Mouse (Mus musculus): ENCODE measurements around the gene Eif4b. TPM values are rescaled to one million over a fixed set of nuclear protein-coding genes. Genes with fewer than 3 reads are reported as not detected.
"Not testable (repeated sequence)": the region's sequence is repeated elsewhere in the genome, so short reads cannot be mapped to it uniquely, and the experiment has no call there.

The Eif4b gene
- total RNA-seq, 2 experiments from 2014 or later, result 142 to 145 TPM

DNA sequence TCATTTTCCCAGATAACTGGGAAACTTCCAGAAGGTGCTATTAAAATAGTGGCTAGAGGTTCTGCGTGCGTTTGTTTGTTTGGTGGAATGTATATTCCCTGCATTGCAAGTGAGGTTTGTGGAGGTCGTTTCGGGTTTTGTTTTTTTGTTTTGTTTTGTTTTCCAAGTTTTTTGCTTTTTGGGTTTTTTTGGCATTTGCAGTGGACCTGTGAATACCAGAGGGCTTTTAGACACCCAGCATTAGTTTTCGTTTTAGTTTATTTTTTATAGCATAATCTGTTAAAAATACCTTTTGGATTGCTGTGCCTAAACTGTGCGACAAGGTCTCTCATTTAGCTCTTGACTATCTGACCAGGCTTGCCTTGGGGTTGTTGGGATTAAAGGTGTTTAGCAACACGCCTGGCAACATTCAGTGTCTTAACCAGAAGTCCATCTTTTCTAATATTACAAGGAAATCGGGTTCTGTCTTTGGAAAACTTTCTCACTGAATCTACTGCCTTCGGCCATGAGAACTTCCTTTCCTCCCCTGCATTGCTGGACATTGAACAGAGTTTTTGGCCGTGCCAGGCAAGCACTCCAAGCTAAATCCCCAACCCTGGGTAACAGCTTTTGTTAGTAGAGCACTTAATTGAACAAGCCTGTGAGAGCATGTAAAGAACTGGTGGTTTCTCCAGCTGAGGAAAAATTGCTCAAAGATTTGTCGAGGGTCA, 1.5 kb downstream of the Eif4b start:
- no peak for DNase-seq

DNA sequence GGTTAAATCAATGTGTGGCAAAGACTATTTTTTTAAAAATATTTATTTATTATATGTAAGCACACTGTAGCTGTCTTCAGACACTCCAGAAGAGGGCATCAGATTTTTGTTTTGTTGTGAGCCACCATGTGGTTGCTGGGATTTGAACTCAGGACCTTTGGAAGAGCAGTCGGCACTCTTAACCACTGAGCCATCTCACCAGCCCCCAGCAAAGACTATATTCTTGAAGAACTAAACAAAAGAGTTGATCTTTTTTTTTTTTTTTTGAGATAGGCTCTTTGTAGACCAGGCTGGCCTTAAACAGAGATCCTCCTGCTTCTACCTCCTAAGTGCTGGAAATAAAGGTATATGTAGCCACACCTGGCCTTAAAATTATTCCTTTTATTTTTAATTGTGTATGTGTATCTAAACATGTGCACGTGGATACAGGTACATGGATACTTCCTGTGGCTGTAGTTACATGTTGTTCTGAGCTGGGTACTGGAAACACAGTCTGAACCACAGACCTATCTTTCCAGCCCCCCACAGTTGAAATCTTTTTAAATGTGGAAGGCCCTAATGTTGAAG, 3.6 kb downstream of the Eif4b start:
- no peak for DNase-seq

DNA sequence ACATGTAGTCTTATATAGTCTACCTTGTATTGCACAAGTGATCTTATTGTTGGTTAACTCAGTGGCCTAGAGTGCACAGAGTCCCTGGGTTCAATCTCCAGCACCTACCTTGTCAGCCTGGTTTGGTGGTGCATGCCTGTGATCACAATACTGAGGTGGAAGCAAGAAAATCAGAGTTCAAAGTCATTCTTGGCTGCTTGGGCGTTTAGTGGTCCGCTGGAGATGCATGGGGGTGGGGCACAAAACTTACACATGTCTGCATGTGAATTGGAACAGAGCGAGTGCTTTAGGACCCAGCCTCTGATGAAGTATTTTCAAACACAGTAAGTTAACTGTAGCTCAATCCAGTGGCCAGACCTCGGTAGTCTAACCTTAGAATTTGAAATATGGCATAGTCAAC, 5.6 kb downstream of the Eif4b start:
- no peak for DNase-seq

DNA sequence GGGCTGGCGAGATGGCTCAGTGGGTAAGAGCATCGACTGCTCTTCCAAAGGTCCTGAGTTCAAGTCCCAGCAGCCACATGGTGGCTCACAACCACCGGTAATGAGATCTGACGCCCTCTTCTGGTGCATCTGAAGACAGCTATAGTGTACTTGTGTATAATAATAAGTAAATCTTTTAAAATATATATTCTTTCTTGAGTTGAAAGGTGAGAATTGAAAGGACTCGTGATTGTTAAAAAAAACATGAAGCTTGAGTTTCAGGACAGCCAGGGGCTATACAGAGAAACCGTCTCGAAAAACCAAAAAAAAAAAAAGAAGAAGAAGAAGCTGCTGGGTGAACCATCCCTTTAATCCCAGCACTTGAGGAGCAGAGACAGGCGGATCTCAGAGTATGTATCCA, 6.4 kb downstream of the Eif4b start:
- not testable (repeated sequence) for DNase-seq

DNA sequence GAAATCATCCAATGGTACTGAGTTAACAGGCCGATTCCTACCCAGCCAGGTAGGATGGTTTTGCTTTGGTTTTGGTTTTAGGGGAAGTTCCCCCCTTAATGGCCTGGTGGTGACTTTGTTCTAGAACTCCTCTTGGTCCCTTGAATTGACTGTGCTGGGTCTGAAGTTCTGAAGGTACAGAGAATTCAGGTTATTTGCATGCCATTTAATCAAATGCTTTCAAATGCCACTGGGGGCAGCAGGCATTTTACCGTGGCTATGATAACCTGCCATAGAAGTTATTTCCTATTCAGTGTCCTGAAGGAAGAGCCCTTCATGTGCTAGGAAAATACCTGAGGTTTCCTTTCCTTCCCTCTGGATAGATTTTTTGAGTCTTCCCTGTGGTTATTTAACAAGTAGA, 6.9 kb downstream of the Eif4b start:
- no peak for DNase-seq

DNA sequence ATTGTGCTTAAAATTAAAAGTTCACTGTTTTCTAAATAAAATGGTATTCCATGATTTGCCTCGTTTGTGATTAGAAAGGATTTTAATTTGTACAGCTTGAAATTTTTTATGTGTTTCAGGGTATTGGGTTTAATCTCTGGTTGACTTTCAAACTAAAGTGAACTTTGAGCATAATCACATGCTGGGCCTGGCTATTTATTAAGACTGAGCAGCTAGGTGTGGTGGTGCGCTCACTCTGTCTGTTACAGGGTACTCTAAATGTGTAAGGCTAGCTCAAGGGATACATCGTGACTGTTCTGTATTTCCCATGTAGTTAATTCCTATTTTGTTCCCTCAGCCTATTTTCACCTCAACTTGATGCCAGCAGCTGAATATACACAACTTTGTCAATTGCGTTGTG, 8.6 kb downstream of the Eif4b start:
- DNase-seq, result no peak

DNA sequence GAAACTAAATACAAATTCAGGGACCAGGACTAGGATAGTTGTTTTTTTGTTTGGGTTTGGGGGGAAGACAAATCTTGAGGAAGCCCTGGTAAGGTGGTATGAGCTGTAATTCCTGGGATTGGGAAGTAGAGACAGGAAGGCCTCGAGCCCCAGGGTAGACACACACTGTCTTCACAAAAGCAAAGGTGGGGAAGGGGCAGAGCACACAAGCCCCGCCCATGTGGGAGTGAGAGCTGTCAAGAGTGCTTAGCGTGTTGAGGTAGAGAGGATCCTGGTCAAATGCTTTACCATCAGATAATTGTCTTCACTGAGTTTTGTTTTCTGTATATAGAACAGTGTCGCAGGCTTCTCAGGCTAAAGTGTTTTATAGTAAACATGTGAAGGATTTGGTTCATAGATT, 9.5 kb downstream of the Eif4b start:
- no peak for DNase-seq

DNA sequence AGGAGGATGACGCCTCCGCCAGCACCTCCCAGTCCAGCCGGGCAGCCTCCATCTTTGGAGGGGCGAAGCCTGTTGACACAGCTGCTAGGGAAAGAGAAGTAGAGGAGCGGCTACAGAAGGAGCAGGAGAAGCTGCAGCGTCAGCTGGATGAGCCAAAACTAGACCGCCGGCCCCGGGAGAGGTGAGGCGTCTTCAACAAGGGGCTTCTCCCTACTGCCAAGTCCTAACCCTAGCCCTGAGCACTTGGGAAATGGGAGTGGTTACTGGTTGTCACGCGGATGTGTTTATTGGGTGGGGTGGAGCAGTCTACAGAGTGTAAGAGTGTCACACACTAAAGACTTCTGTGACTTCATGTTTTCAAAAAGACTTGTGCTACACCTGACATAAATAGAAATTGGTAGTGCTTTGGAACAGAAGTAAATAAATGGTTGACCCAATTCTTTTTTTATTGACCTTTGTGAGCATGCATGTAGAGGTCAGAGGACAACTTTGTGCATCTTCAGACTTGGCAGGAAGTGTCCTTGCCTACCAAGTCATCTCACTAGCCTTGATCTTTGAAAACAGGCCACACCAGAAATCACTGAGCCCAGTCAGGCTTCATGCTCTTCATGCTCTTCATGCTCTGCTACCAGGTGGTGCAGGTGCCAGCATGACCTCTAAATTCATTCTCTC, 16.5 kb downstream of the Eif4b start:
- DNase-seq, result peak; percentile 12

DNA sequence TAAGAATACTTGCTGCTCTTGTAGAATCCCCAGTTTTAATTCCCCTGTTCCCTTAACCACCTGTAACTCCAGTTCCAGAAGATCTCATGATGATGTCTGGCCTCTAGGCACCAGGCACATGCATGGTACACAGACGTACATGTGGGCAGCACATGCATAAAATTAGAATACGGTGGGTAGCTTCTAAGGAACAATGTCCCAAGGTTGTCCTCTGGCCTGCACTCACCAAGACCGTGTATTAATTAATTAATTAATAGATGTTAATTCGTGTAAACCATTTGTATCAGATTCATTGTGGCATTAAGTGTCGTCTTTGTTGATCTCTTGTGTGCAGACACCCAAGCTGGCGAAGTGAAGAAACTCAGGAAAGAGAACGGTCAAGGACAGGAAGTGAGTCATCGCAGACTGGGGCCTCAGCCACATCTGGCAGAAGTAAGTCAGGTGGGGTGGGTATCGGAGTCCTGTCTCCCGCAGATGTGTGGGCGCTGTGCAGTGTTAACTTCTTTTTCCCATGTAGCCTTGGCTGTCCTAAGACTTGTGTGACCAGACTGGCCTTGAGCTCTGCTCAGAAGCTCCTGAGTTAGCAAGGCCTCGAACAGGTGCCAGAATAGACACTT, 17.6 kb downstream of the Eif4b start:
- no peak for DNase-seq

DNA sequence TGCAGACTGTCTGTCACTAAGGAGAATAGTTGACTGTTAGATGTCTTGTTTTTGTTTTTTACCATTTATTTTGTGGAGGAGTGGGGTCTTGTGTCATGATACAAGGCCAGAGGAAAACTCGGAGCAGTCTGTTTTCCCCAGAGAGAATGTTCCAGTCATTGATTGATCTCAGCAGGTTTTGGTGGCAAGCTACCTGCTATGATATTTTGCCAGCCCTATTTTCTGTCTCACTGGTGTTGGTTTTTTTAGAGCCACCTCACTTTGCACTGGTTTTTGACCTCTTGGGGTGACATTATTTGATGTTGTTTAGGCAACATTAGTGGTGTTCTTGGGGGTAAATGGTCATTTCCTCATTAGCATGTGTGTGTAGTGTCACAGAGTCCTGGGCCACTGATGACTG, 18.1 kb downstream of the Eif4b start:
- DNase-seq, result no peak

DNA sequence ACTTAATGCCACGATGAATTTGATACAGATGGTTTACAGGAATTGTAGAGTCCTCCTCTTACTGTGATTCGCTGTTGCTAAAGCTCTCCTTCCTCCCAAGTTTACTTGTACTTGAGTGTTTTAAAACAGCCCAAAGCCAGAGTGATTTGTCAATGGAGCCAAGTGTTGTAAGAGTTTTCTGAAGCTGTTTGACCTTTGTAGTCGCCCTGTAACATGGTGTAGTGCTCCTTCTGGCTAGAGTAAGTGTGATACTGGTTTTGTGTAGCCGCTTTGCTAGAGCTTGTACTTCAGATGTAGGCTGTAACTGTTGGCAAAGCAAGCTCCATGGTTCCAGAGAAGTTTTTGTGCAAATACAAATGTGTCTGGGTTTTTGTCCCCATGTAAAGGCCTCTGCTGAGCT, 18.6 kb downstream of the Eif4b start:
- DNase-seq, result no peak

DNA sequence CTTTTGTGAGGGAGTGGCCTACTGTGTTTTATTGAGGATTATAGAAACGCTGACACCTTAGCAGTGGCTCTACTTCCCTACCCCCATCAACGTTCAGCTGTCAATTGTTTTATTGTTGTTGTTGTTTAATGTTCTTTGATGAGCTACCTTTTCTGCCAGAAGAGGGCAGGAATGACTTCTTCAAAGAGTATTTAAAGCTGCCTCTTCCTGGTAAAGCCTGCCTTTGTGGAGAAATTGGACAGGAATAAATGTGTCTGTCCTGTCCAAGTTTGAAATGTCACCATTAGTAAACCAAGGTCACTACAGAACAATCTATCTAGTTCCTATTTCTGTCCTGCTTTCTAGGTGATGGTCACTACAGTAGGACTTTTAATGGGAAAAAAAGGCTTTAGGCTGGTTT, 20.6 kb downstream of the Eif4b start:
- DNase-seq, result no peak

DNA sequence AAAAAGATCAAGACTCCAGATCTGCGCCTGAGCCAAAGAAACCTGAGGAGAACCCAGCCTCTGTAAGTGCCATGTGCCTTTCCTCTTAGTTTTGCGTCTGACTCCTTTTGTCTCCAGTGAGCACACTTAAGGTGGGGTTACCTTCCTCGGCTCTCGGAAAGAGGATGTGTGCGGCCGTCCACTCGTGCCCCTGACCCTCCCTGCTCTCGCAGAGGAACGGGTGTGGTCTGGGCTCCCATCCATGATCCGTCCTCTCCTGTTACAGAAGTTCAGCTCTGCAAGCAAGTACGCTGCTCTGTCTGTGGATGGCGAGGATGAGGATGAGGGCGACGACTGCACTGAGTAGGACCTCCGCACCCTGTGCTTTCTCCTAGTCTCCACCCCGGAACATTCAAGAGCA, 21.4 kb downstream of the Eif4b start:
- DNase-seq, result peak; percentile 14

DNA sequence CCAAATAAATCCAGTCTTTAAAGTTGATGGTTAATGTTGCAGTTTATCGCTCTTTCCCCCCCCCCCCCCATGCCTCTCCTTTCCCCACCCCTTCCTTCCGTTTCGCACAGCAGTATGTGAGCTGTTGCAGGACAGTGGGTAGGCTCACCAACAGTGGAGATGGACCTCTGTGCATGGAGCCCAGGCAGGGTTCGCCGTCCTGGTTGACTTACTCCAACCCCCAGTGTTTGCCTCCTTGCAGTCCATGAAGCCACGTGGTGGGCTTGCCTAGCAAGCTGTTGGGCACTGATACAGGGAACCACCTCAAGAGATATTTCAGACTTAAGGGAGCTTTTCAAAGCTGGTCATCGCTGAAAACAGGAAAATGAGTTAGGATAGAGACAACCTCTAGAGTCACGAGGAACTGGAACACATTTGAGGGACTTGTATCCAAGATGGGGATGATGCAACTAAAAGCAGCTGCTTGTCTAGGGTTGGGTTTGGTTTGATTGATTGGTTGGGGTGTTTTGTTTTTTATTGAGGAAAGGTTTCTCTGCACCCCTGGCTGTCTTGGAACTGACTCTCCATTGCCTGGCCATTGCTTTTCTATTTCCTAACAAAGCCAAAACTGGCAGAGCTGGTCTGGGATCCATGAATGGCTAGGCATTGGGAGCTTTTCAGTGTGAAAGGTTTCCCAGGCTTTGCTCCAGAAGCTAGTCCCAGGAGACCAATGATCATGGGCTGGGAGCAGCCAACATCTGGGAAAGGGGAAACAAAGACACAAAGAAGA, 23.8 kb downstream of the Eif4b start:
- DNase-seq, result peak; percentile 52

DNA sequence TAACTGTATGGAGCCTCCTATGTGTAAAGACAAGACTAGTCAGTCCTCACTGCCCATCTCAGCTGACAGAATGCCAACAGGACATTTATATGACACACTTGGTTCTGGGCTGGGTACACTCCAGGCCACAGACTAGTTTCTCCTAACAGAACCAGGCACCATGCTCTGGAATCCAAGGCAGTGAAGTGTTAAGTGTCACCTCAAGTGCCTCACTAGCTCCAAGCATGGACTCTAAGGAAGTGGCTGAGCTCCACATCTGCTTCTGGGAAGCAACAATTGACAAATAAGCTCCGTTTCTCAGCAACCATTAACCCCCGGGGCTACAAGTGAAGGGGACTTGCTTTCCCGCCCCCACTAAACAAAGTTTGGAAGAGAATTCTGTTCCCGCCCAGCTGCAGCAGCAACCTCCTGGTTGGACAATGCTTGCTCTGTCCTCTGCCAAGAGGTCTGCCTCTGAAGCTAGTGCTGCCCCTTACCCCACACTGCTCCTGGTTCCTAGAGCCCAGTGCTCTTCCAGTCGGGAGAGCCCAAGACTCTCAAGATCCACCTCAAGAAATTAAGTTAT, 24.5 kb downstream of the Eif4b start:
- peak; percentile 59 for DNase-seq

DNA sequence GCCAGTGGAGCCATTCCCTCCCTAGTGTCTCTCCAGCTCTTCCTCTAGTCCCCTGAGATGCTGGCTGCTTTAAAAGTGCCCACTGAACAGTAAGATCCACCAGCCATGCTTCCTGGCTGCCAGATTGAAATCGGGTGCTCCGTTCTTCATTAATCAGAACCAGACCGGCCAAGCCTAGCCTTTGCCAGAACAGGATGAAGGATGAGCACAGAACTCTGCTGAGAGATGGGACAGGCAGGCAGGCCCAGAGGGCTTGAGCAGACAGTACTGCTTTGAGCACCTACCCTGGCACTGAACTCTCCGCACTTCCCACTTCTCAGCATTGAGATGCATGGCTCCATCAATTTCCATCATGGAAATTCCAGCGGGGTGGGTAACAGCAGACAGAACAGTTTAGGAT, 25.7 kb downstream of the Eif4b start:
- peak; percentile 17 for DNase-seq

DNA sequence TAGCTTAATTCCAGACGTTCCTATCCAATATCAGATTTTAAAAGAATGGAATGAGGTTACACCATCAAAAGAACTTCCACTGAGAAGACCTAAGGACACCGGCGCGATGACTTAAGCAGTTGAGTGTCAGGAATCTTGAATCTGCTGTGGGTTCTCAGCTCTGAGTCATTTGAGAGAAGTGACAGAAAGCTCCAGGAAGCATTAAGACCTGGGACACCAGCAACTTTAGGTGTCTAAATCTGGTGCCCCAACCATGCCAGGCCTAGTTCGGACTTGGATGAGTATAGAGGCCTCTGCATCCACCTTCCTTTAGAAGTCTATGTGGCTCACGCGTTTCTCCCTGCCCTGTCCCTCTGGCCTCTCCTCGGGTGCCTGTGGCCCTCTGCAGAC, 26.2 kb downstream of the Eif4b start:
- no peak for DNase-seq

DNA sequence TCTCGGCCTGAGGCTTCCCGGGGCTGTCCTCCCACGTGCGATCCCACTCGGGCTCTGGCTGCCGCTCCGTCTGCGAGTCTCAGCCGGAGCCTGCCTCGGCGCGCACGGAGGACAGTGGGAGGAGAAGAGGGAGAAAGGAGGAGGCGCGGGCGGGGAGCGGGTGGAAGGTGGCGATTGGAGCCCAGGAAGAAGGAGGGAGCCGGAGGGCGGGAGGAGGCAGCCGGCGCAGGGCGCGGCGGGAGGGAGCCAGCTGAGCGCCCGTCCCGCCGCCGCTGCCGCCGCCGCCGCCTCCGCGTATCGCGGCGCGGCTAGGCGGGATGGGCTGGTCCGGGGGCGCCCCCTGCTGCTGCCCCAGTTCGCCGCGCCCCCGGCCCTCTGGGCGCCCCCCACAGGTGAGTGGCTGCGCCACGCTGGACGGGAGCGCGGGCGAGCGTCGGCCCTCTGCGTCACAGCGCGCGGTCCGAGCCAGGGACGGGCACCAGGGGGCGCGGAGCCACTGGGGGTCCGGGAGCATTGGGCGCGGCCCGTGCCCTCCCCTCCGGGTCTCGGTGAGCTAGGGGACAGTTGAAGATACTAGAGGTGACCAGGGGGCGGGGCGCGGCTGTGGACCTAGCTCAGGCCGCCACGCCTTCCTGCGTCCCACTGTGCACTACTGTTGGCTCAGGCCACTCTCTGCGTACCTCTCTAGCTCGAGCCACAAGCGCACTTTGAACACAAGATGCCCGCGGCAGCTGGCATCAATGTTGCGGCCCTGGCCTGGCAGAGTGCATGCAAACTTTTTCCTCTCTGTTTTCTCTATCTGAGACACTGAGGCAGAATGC, 26.8 kb downstream of the Eif4b start, which contains the start of gene Tns2:
Gene Tns2 (plus strand): TSS at position 253 of the 821 bp plus-strand sequence.
- peak; percentile 86 for DNase-seq

DNA sequence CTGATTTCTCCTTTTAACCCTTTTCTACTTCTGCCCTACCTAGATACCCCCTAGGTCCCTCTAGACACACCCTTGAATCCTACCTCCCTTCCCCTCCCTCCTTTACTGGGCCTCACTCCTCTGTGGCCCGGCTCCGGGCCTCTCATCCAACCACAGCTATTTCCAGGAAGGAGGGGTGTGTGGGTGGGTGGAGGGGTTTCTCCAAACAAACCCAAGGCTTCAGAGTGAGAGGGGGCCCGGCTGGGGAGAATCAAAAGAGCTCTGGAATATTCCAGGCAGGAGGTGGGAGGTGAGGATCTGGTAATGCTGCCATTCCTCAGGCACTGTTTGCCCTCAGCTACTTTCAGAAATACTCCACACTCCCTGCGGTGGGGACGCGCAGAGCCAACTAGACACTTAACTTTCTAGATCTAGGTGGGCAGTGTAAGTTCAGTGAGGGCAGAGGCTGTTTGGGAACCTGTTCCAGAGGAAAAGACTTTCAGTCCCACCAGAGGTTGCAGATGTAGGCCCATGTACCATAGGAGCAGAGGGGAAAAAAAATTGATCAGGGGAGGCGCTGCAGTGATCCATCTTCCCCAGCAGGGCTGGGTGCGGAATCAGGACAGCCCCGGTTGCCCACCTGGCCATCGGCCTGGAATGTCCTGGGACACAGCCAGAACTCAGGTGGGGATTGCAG, 27.6 kb downstream of the Eif4b start:
- peak; percentile 58 for DNase-seq

DNA sequence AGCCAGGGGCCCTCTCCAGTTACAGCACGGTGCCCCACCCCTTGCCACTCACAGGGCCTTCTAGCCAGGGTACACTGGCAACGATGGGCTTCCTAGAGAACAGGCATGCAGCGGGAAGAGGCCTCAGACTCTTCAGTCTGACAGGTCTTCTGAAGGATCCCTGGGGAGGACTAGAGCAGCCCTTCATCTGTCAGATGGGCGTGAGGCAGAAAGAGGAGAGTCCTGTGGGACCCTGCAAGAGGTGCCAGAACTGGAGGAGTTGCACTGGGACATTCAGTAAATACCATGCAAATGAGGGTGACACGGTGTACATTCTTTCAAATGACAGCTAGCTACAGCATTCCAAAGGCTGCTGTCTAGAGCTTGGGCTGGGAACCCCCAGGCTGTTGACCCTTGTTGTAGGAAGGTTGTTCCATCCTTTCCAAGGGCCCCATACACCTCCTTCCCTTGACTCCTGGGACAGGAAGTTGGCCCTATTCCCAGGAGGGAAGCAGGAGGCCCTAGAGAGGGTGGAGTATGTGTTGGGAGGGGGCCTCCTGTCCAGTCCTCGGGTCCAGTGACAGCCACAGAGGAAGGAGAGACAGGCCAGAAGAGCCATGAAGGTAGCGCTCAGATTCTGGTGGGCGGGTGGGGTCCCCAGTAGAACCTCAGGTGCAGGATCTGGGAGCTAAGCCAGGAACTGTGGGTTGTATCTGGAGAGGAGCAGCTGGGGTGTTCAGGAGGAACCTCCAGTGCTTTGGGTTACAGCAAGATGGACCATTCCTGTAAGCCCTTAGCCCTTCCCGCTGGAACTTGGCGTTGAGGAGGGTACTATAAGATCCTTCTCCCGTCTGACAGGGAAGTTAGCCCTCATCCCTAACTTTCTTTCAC, 28.3 kb downstream of the Eif4b start:
- DNase-seq, result peak; percentile 81

All from heart, postnatal 4 days (tissue).